Mouse (Mus musculus): ENCODE data around the gene Gm20388.

Gm20388 gene

GRCm38 (mm10) chr8:122520611-122521010 lies 2610.0 kb downstream of the Gm20388 start:
- no peak for DNase-seq (ENCODE audit: extremely low spot score, low spot score)

GRCm38 (mm10) chr8:122522796-122523651 lies 2612.4 kb downstream of the Gm20388 start:
- no peak for DNase-seq (ENCODE audit: extremely low spot score, low spot score)

GRCm38 (mm10) chr8:122523652-122524360 lies 2613.2 kb downstream of the Gm20388 start:
- no peak for DNase-seq (ENCODE audit: extremely low spot score, low spot score)

GRCm38 (mm10) chr8:122524506-122524905 lies 2613.9 kb downstream of the Gm20388 start:
- no peak for DNase-seq (ENCODE audit: extremely low spot score, low spot score)

- DNase-seq (ENCODE audit: extremely low spot score, low spot score): no peak
Observed at GRCm38 (mm10) chr8:122525004-122525403, 2614.4 kb downstream of the Gm20388 start.

DNA sequence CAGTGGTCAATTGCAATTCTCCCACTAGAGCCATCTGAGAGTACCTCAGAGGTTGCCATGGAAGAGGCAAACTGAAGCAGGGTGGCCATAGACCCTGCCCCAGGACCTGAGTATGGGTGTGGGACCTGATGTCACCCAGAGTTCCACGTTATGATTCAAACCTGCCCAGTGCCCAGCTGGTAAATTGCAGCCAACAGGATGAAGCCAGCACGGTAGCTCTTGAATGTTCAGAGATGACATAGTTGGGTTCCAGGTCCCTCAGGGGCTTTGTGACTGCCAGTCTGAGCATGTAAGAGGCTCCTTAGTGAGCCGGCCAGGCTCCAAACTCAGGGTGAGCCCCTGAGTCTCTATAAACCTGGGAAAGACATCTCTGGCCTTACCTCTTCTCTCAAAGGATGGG lies 2615.4 kb downstream of the Gm20388 start:
- no peak for DNase-seq (ENCODE audit: extremely low spot score, low spot score)

DNA sequence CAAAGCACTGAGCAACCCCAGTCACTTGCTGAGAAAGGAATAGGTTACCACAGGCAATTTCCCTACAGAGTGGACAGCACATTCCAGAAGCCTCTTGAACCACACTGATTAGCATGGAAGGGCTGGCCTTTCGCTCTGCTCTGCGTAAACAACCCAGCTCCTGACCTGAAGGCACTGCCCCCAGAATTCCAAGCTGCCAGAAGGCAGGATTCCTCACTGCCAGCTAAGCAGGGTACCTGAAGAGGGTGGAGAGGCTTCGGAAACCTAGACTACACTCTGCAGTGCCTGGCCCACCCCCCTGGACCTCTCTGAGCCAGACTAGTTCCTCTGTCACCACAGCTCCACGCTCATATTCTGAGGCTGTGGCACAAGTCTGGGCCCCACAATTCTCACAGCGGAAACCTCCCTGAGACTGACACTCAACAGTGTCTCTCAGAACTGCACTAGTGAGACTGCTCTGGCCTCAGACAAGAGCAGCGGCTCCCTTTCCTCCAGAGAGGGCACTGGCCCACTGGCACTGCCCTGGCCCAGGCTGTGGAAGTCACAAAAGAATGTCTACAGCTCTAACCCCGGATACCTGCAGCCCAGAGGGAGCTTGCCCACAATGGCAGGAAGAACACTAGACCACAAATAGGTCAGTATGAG lies 2616.0 kb downstream of the Gm20388 start:
- DNase-seq (ENCODE audit: extremely low spot score, low spot score): no peak

DNA sequence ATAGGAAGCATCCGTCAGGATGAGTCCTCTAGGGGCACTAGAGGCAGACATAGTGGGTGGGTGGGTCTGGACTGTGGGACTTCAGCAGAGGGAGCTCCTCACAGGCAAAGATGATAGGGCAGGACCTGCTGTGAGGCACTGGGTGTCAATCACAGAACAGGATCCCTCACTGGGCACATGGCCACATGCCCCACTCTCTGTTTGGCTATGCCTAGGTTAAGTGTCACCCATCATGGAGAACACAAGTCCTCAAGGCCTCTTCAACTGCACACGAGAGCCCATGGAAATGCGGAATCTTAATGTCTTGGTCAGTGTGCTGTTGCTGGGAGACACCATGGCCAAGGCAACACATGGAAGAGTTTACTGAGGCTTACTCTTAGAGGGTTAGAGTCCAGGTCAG lies 2617.3 kb downstream of the Gm20388 start:
- no peak for DNase-seq (ENCODE audit: extremely low spot score, low spot score)

- DNase-seq (ENCODE audit: extremely low spot score, low spot score): no peak
Observed at GRCm38 (mm10) chr8:122529159-122529558, 2618.5 kb downstream of the Gm20388 start.

- DNase-seq (ENCODE audit: extremely low spot score, low spot score): no peak
Observed at GRCm38 (mm10) chr8:122531312-122531711, 2620.7 kb downstream of the Gm20388 start.

GRCm38 (mm10) chr8:122537033-122537432 lies 2626.4 kb downstream of the Gm20388 start:
- DNase-seq (ENCODE audit: extremely low spot score, low spot score): no peak

GRCm38 (mm10) chr8:122537812-122538211 lies 2627.2 kb downstream of the Gm20388 start:
- no peak for DNase-seq (ENCODE audit: extremely low spot score, low spot score)

DNA sequence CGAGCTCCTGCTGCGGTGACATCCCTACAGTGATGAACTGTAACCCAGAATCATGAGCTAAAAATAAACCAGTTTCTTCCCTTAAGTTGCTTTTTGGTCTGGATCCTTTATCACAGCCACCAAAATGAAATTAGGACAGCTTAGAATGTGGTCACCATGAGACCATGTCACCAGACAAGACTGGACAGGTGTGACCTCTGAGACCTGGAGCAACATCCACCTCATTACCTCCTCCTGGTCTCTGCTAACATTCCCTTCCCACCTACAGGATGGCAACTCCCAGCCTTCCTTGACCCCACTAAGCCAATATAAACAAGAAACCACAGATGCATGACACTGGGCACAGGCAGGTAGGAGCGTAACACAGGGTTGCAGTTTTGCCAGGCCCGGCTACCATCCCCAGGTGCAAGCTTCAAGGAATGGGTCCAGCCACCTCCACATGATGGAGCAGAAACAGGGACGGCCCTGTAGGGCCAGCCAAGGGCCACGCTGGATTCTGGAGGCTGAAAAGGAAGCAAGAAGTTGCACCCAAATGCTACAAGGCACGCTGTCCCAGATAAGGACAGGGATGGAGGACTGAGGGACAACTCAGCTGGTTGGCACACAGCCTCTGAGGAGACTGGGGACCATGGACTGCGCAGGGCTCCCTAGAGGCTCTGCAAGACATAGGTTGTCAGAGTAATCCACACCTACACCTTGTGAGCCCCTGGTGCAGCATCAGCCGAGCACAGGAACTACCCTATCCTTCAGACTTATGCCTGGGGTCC lies 2627.9 kb downstream of the Gm20388 start:
- no peak for DNase-seq (ENCODE audit: extremely low spot score, low spot score)

DNA sequence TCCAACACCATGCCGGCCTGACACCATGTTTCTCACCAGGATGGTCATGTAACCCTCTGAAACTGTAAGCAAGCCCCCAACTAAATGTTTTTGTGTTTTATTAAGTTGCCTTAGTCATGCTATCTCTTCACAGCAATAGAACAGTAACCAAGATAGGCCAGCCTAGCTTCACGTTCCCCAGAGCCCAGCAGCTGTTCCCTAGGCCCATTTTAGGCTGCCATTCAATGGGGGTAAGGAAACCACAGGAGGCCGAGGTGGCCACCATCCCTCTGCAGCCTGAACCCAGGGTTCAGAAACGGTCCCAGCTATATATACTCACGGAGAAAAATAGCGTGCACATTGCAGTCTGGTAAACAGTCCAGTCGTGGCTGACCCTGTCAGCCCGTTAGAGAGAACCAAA lies 2633.5 kb downstream of the Gm20388 start:
- DNase-seq (ENCODE audit: extremely low spot score, low spot score): no peak

DNA sequence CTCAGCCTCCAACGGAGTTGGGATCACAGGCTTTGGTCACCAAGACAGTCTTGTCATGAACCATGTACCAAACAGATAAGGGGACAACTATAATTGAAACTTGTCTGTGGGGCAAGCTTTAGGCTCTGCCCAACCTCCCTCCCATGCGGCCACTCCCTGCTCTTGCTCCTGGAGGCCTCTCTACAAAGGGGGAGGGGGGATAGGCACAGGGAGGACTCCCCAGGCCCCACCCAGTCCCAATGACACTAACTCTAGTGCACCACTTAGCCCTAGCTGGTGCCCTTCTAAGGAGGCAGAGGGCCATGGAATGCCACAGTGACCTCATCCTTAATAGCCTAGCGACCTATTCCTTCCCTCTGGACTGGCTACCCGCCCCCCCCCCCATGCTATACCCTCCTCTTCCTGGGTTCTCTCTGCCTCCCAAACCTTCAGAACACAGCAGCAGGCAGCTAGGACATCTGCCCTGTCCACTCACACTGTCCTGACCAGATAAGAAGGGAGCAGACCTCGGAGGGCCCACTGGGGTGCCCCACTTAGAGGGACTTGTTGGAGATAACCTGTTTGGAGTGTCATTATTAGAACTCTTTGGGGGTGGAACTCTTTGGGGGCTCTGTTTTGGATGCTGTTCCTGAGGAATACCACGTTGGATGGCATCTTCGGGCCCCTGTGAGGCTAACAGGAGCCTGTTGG lies 2635.6 kb downstream of the Gm20388 start:
- DNase-seq (ENCODE audit: extremely low spot score, low spot score): no peak

DNA sequence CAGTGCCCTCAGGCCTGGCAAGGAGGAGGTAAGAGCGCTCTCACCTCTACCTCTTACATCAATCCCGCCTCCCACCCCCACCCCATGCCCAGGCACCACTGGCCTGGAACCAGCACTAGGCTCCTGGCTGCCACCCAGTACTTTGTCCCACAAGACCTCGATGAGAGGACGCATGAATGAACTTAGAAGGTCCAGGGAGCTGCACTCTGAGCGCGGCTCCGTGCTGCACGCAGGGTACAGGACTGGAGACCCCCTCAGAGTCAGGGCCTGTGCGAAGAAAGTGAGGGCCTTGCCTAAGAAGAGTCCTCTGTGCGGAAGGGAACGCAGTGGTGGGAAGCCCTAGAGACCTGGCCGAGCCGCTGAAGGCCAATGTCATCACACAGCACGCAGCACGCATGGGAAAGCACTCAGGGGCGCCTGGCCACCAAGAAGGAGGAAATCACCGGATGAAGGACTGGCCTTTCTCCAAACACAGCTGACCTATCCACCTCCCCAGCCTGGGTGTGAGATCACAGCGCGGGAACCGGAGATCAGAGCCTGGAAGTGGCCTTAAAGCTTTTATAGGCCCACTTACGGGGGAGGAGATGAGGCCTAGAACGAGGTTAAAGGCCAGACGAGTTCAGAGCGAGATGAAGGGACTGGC lies 2636.3 kb downstream of the Gm20388 start:
- DNase-seq (ENCODE audit: extremely low spot score, low spot score): no peak

DNA sequence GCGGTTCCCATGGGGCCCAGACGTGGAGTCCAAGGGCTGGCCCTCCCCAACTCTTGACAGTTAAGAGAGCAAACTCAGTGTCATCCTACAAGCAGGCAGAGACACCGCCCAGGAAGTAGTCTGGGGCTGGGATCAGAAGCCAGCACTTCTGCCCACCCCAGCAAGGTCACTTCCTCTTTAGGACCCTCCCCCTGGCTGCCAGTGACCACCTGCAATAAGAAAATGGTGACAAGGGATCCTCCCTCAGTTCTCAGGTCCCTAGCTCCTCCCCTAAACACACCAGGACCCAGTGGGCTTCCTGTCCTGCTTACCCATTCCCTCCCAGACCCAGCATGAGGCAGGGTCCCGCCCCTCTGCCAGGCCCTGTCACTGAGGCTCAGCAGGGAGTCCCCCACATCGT lies 2637.2 kb downstream of the Gm20388 start:
- DNase-seq (ENCODE audit: extremely low spot score, low spot score): no peak

- DNase-seq (ENCODE audit: extremely low spot score, low spot score): no peak
Observed at GRCm38 (mm10) chr8:122548331-122548730, 2637.7 kb downstream of the Gm20388 start.

GRCm38 (mm10) chr8:122548891-122549439 lies 2638.3 kb downstream of the Gm20388 start:
- no peak for DNase-seq (ENCODE audit: extremely low spot score, low spot score)
